Mouse (Mus musculus): ENCODE measurements around the gene Wdr63.

DNA sequence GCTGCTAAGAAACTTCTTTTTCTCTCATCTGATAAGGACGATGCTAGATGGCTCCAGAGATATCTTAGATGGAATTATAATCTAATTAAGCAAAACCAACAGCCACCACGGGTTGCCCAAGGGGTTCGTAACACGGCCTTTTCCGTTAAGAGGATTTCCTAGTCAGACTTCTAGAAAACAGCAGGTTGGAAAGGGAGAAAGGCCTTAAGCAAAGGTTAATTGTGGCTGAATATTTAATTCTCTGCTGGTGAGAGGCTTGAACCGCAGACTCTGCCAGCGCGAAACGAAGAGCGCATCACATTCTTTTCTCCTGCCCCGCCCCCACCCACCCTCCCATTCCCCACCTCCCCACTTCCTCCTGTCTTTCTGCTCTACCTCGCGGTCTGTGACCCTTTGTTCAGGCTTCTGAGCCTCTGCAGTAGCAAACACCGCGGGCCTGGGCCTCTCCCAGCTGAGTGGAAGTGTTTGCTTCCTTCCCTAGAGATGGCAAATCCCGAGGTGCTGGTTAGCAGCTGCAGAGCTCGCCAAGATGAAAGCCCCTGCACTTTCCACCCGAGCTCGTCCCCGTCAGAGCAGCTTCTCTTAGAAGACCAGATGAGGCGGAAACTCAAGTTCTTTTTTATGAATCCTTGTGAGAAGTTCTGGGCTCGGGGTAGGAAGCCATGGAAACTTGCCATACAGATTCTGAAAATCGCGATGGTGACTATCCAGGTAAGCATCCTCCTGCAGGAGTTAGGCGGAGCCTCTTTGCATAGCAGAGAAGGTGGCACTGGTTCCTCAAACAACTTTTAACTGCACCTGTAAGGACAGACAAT is 13.6 kb upstream of the Wdr63 start:
- TF ChIP-seq CTCF (IDR thresholded peaks at IDR 0.05; ENCODE audit: borderline replicate concordance, extremely low read depth, insufficient read depth, insufficient read length) (no peak), POLR2A (IDR thresholded peaks at IDR 0.05; ENCODE audit: borderline replicate concordance, extremely low read depth, insufficient read depth, insufficient read length, poor library complexity, severe bottlenecking) (no peak)
